Mouse (Mus musculus): ENCODE measurements around the gene Myt1l. TPM values are rescaled to one million over a fixed set of nuclear protein-coding genes. Genes with fewer than 3 reads are reported as not detected.

Gene Myt1l
- total RNA-seq, 2 experiments from 2014 or later, result 0.50 to 0.68 TPM

DNA sequence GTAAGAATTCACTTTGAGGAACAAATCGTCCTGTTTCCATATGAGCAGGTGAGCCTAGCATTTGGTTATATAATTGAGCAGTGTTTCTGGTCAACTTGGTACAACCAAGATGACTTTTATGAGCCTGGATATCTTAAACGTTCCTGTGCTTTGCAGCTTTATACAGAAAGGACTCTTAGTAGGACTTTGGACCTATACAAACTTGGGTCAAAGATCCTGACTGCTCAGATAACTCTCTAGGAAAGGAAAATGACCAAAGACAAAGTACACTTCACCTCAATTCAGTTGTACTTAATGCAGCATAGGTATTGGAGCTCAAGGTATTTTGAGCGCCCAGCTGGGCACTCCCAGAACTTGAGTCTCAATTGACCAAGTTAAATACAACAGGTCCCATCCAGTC lies 388.0 kb downstream of the Myt1l start:
- no peak for DNase-seq

DNA sequence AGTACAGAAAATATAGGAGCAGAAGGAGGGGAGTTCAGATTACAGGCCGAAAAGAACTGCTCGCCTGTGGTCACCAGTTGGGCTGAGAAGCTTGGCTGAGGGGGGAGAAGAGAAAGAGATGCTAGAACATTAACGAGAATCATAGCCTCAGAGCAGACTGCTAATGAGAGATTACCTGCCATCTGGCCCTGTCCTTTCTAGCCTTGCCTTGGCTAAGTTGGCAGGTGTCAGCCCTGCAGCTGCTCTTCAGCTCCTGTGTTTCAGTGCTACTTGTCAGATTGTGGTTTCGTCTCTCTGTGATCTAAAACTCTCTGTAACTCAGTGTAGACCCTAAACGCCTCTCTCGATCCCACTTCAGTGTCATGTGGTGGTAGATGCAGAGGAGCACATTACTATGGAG lies 388.6 kb downstream of the Myt1l start:
- no peak for DNase-seq

DNA sequence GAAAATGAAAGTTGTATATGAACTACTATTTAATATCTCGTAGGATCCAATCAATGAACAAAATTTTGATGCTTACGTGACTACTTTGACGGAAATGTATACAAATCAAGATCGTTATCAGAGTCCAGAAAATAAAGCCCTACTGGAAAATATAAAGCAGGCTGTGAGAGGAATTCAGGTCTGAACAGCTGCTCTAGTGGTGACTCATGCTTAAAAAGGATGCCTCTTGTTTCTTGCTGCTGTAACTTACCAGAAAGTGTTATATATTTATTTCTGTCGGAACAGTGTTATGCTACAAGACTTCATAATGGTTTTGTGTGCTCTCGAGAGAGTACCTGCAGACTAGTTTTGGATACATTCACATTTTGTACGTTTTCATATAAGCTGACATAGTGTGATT lies 392.1 kb downstream of the Myt1l start:
- DNase-seq, result no peak

DNA sequence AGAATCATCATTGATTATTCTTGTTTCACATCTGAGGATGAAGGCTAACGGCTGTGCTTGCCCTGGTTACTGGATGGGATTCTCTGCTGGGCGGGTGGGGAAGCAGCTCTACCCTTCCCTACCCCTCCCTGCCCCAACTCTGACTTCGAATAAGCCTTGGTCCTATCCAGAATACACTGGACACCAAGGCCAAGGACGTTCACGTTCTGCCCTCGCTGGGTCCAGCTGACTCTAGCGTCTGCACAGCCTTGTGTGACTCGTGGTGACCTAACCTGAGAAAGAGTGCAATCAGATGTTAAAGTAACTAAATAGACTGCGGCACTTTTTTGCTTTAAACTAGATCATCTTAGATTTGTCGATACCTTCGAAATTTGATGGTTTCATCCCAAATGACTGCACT lies 393.3 kb downstream of the Myt1l start:
- no peak for DNase-seq

DNA sequence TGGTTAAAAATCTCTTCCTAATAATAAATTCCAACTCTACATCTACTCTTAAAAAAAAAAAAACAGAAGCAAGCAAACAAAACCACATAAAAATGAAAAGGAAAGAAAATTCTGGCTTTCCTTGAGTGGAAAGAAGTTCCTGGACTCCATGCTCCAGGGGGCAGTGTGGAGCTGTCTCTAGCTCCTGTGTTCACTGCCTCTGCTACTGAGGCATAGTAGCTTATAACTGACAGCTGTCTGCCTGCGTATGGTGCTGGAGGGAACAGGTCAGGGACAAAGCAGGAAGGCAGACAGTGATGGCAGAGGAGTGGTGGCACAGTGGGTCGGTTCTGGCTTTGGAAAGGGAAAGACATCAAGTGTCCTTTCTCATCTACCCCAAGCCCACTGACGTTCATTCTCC lies 398.7 kb downstream of the Myt1l start:
- DNase-seq, result peak; percentile 81

DNA sequence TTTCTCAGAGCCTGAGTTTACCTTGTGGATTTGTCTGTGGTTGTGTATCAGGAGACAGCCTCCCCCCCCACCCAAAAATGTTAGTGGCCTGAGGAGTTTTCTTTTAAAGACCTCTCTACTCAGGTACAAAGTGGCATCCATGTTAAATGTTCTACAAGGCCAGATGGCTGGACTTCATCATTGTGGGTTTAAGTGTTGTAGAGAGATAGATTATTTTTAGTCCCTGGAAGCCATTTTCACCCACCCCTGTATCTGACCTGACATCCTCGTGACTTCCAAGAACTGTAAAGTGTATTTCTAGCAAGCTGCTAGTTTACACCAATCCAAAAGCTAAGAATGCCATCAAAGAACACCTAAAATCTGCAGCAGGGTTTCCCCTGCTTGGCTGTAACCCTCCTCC lies 402.4 kb downstream of the Myt1l start:
- DNase-seq, result no peak

DNA sequence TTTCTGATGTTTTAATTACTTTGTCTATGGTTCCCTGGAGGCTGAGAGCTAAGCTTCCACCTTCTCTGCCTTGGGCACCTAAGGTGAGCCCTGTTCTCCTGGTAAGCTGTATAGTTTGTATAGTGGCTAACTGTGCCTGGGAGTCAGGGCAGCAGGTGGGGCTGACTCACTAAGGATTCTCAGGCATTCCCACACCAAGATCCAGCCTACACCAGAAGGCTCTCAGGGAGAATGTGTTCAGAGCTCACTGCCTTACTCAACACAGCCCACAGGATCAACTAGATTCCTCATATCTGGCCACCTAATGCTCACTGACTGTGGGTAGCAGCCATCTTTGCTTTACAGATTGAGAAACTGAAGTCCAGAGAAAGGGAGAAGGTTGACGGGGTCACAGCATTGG lies 404.8 kb downstream of the Myt1l start:
- DNase-seq, result no peak

DNA sequence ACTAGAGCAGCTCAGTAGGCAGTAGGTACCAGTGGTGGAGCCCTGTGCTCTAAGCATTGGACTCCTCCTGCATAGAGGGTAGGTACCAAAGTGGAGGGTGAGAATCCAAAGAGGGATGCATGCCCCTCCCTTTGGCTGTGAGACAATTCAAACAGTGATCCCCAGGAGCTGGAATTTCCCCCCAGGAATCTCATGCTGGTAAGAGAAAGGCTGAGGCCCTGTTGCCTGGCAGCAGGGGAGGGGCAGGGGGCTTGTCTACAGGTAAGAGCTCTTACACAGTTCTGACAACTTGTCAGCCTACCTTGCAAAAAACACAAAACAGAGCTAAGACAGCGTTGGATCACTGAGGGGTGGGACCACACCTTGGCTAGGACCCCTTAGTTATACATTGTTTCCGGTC lies 405.3 kb downstream of the Myt1l start:
- no peak for DNase-seq

DNA sequence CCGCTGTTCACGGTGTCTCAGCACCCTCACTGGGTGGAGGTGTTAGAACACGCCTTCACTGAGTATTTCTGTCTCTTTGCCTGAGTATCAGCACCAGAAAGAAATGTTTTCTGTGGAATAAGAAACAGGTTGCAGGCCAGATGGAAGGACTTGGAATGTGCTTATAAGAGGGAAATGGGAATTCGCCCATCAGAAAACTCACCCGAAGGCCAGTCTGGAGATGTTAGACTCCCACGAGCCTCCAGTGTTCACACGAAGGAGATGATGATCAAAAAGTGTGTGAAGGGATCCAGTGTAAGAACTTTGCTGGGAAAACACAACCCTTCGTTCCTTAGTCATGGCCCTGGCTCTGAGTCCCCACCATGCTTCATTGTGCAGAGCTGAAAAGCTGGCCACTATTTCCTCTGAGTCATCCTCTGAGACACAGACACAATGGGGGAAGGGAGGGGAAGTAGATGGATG lies 406.0 kb downstream of the Myt1l start:
- no peak for DNase-seq

DNA sequence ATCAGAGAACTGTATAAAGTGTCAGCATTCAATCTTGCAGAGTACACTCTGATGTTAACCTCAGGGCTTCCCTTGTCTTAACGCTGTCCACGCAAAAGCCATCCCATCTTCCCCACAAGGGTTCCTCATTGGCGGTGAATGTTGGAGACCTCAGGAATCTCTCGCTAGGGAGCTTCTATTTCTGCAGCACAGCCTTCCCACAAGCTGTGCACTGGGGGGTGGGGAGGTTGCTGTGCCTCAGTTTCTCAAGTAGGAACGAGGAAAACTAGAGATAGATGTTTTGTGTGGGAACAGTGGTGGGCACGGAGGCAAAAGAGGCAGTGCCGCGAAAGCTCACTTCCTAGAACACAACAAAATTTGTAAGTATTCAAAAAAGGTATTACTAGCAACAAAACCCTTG lies 409.1 kb downstream of the Myt1l start, which contains the start of gene Pxdn:
TSS of gene Pxdn (plus strand) at position 301 of the 400 bp plus-strand sequence.
- DNase-seq, result no peak

DNA sequence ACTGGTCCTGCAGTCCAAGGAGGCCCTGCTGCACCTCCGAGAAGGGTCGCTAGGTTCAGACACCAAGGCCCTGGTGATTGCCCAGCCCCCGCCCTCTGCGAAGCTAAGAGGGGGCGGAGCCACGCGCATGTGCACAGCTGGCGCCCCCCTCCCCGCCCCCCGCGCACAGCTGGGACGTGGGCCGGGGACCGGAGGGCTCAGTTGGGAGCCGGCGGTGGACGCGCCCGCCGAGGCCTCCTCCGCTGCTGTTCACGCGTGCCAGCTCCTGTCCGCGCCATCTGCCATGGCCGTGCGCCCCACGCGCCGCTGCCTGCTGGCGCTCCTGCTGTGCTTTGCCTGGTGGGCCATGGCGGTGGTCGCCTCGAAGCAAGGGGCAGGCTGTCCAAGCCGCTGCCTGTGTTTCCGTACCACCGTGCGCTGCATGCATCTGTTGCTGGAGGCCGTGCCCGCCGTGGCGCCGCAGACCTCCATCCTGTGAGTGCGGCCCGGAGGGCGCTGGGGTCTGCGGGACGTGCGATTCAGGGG lies 409.7 kb downstream of the Myt1l start:
- DNase-seq, result peak; percentile 76

DNA sequence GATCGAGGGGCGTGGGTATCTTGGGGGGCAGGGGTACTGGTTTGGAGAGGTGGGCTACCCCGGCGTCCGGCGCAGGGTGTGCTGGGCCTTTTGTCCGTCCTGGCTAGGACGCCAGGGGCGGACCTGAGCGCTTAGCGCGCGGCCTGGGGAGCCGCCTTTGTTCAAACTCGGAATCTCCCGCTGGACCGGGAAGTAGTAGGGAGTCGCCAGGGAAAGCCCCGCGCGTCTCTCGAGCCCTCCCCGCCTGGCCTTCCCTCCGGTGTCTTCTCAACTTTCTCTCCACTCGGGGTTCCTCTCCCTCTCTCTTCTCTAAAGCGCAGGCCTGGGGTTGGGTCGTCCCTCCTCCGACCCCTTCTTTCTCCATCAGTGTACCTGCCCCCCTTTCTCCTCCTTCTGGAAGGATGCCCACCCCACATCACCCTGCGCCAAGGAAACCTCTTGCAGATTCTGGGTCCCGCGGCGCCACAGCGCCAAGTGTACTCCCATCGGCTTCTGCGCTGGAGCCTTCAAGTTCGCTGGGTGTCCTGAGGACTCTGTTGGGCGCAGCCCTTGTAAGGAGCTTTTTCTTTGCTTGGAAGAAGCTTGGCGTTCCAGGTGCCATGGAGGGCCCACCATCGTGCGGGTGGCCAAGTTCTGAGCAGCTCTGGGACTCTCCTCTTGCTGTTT lies 410.3 kb downstream of the Myt1l start:
- DNase-seq, result peak; percentile 69

DNA sequence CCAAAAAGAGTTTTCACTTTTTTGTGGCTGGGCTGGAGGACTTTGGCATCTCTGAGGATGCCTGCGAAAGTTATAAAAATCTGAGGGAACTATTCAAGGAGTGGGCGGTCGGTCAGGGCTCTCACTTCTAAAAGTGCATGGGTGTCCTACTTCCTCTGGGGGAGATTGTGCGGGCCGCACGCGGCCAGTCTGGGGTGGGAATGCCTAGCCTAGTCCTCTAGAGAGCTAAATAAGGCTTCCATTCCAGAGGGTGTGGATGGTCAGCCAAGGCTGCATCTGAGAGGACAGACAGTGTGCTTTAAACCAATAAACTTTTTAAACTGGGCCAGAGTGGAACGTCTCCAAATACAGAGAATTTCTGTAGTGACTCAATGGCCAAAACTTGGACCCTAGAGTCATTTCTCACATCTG lies 411.1 kb downstream of the Myt1l start:
- peak; percentile 41 for DNase-seq

DNA sequence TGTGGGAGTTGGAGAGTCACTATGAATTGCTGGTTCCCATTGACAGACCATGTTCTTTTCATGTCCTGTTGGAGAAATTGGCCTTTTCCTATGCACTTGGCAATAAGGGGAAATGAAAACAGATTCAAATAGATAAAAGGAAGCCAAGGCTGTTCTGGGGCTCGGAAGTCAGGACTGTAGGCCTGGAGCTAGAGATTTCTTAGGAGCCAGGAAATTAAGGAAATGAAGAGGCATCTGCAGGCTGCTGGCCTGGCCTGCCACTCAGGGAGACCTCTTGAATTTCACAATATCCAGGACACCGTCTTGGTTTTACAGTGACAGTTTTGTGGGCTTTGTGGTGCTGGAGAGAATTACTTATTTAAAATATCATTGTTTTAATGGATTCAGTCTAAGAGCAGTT lies 414.3 kb downstream of the Myt1l start:
- no peak for DNase-seq

DNA sequence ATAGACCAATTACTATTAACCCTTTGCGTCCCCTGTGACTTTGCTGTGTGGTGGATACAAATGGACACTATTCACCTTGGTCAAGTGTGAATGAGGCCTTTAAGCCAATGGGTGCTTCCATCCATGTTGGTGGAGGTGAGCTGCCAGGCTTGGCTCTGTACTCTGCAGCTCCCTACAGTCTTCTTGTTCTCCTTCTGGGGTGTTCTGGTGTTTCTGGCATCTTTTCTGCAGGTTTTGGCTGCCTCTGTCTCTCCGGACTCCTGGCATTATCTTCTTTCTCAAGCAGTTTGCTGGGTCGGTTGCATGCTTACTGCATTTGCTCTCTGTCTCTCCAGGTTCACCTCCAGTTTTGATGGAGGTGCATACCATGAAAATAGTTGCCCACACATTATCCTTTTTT lies 416.5 kb downstream of the Myt1l start:
- DNase-seq, result no peak

DNA sequence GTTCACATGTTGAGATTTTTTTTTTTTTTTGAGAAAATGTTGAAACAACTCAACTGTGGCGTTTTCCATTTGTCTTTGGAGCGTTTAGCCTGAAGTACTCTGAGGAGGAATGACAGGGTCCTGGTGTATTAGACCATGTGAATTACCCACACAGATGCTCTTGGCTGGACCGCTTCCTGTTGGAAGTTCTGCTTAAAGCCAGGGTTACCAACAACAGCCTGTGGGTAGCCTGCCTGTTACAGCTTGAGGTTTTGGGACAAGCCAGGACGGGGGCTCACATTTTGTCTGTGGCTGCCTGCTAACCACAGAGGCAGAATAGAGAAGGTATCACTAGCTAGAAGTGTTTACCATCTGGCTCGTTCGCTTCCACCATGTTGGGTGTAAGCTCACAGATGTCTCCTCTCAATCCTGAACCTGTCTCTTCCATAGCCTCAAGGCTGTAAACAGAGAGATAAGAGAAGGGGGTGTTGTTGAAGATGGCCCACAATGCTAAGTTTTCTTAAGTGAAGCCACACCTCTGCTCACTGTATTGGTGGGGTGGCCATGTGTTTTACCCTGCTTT lies 417.1 kb downstream of the Myt1l start:
- DNase-seq, result no peak

DNA sequence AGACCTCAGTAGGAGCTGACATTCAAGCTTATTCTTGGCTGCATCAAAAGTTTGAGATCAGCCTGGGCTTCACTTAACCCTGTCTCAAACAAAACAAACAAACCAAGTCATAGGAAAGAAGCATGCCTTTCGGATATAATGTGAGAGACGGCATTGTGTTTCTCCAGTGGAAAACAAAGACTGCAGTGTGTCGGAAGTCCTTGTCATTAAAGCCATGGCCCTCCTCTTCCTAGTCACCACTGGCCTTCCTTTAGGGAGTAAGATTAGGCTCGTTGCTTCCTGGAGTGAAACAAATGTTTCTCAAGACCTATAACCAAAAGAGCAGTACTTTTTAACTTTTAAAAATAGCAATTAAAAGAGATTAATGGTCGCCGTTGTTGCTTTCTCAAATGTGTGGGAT lies 422.9 kb downstream of the Myt1l start:
- DNase-seq, result no peak

DNA sequence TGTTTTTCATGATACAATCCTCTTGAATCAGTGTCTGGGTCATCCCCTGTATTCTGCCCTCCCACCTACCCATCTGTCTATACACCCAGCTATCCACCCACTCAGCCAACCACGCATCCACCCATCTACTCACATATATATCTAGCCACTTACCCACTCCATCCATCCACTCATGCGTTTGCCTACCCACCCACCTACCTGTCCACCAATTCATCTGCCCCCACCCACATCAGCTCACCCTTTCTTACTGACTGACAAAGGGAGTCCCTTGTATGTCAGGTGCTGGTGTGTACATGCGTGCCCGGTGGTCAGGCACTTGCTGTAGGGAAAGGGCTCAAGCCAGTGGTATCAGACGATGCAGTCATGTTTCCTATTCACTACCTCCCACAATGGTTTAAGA lies 423.3 kb downstream of the Myt1l start:
- DNase-seq, result no peak

DNA sequence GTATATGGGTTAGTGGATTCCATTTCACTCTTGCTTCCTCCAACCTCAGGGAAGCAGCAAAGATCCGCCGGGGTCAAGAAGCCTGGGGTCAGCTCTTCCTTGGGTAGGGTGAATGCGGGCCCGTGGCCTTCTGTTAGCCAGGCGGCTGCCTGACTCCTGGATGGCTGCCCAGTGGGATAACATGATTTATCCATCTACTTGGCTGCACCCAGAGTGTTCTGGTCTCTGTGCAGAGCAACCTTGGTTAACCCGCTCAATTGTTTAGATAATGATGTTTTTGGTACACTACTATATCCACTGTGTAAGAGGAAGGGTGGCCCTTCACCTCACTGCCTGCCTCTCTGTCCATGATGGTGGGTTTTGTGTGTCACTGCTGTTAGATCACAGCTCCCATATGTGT lies 423.9 kb downstream of the Myt1l start:
- peak; percentile 62 for DNase-seq

DNA sequence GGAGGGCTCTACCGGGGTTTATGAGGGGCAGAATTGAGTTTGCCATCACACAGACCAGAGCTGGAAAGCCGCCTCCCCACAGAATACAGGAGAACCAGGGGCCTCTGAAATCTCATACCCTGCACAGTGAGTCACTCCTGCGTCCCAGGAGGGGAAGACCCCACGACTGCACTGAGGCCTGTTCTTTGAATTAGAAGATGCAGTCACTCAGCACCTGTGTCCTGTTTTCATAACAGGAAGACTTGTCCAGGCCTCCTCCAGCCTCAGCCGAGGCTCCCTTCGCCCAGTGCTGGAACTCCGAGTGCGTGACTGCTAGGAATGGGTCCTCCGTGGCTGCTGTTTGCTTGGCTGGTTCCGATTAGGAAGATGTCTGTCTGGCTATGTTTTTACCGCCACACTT lies 425.8 kb downstream of the Myt1l start:
- DNase-seq, result no peak

DNA sequence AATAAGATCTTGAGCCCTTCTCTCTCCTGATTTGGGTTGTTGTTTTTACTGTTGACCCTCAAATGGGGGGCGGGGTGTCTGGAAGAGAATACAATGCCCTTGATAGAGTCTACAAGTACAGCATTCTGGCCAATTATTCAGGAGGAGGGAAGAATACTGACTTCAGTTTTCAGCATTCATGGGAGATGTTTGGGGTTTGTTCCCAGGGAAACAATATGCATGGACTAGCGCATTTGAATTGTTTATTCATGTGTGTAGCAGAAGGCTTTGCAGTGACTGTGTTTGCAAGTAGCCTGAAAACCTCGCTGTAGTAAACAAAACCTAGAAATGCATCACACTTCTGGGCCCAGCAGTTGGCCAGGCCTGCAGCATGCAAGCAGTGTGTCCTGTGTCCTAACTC lies 426.3 kb downstream of the Myt1l start:
- DNase-seq, result no peak

DNA sequence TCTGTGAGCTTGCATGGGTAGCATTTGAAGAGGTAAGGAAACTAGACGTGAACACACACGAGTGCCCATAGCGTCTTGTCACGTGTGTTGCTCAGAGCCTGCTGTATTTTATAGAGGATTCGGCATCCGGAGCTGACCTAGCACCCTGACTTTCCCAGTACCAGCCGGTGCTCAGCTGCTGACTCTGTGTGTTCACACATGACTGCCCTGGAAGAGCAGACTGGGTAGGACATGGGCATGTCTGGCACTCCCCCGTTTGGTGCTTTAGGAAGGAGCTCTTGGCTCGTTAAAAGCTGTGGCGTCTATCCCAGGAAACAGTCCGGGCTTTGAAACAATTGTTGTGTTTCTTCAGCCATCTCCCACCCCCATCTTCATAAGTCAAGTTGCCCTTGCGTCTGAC lies 428.8 kb downstream of the Myt1l start:
- DNase-seq, result no peak

DNA sequence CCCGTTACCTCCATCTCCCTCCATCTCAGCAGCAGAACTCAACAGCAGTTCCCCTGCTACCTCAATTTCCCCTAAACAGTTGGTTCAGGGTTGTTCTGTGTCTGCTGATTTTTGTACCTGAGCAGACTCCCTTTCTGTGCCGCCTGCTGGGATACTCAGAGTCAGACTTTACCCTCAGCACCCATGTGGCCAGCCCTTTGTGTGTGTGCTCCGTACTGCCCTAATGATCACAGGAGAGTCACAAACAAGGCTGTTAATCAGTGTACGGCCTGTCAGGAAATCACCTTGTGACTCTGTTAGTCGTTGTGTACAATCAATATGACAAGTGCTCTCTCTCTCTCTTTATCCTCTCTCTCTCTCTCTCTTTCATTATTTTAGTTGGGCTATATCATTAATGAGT lies 430.5 kb downstream of the Myt1l start:
- no peak for DNase-seq

DNA sequence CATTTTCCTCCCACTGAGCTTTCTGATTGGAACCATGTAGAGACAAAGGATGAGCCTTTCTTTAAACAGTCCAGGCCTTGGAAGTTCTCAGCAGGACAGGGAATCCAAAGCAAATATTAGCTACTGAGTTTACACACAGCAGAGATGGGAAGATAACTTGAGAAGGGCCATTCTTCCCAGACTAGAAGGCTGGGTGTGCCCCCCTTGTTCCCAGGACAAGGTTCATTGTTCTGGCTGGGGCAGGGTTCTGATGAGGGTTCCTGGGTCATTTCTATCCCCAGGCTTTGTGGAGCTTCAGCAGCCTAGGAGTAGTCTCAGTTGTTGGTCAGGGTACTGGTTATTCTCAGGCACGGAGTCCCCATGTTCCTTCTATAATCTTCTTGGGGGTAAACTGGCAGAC lies 432.9 kb downstream of the Myt1l start:
- no peak for DNase-seq

Measured in gastrocnemius, postnatal 10 days (tissue).